Mouse (Mus musculus) 3134 (cell line): Measurements from ENCODE around the gene Rpl36a-ps1.

Experiments used
- DNase-seq: peaks from one replicate; pipeline ENCODE4 v3.0.0-alpha.2; 2011; ENCODE audit warnings: low spot score; ENCODE audit not compliant: insufficient read length; ENCODE audit errors: extremely low read depth

Gene Rpl36a-ps1

DNA sequence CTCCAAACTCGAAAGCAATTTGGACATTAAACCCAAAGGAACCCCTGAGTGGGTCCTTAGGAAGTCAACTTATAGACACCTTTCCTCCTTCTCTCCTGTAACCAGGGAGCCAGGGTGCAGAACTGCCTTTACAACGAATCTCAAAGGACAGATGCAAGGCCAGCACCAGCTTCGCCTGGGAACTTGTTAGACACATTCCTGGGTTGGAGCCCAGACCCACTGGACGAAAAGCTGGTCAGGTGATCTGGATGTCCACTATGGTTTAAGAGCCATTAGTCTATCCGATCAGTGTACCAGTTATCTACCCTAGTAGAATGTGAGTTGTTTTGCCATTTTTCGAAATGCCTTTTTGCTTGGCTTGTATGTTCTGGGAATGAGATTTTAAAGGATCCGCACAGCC, 41.7 kb downstream of the Rpl36a-ps1 start:
- no peak for DNase-seq

GRCm38 (mm10) chr14:98951626-98952290, 42.4 kb downstream of the Rpl36a-ps1 start:
- no peak for DNase-seq
